Mouse (Mus musculus) limb, embryonic 15.5 days (tissue): ENCODE results near the gene Endou. TPM values are rescaled to one million over a fixed set of nuclear protein-coding genes. Genes with fewer than 3 reads are reported as not detected.

ENCODE experiments used
- ATAC-seq: fragments of 200-750 bp; cut with Nextera tagmentation; 2 replicates; pipeline ENCODE4 v1.8.0; 2017; ENCODE audit warnings: low read depth, moderate TSS enrichment; ENCODE audit not compliant: insufficient number of reproducible peaks, low FRiP score, low TSS enrichment
- H3K27ac ChIP-seq: fragments of 300-500 bp; sonication (generic); 2 replicates; pipeline ENCODE4 v1.5.1; 2015; ENCODE audit warnings: moderate library complexity, mild to moderate bottlenecking, inconsistent platforms
- H3K27me3 ChIP-seq: fragments of 300-500 bp; sonication (generic); 2 replicates; pipeline ENCODE4 v1.6.1; 2015; ENCODE audit warnings: inconsistent platforms
- H3K36me3 ChIP-seq: fragments of 300-500 bp; sonication (generic); 2 replicates; pipeline ENCODE4 v1.6.1; 2015; ENCODE audit warnings: inconsistent platforms
- H3K4me1 ChIP-seq: fragments of 300-500 bp; sonication (generic); 2 replicates; pipeline ENCODE4 v1.6.1; 2015; ENCODE audit warnings: inconsistent platforms
- H3K4me2 ChIP-seq: fragments of 300-500 bp; sonication (generic); 2 replicates; pipeline ENCODE4 v1.6.1; 2015; ENCODE audit warnings: mild to moderate bottlenecking, inconsistent platforms
- H3K4me3 ChIP-seq: fragments of 300-500 bp; sonication (generic); 2 replicates; pipeline ENCODE4 v1.5.1; 2015; ENCODE audit warnings: mild to moderate bottlenecking, inconsistent platforms
- H3K9ac ChIP-seq: fragments of 300-500 bp; sonication (generic); 2 replicates; pipeline ENCODE4 v1.6.1; 2015; ENCODE audit warnings: inconsistent platforms
- H3K9me3 ChIP-seq: fragments of 300-500 bp; sonication (generic); 2 replicates; pipeline ENCODE4 v1.6.1; 2016; ENCODE audit warnings: inconsistent platforms
- WGBS: fragments of 180-500 bp; shearing (Covaris S2); methylation state at CpG from one replicate; pipeline ENCODE4 v1.1.7; 2015; 5-methylcytosine and 5-hydroxymethylcytosine counted together
- polyA plus RNA-seq: library from polyadenylated mRNA; unstranded; fragments of >200 nt; fragmentation: Nextera tagmentation; extraction: Ambion mirVana; gene quantifications from 2 replicates; pipeline ENCODE4 v1.2.1, GENCODE M21; 2015

Gene Endou
- polyA plus RNA-seq, 1 experiment from 2014 or later, result 60.0 TPM

- Histone ChIP-seq H3K4me3 (no peak overlapping the region), H3K36me3 (peaks cover 35% of the 10 kb centered on the region), H3K27me3 (no peaks in the 10 kb centered on the region), H3K9ac (no peak overlapping the region), H3K9me3 (no peaks in the 10 kb centered on the region), H3K27ac (no peak overlapping the region), H3K4me1 (peaks cover 38% of the 10 kb centered on the region), H3K4me2 (no peak overlapping the region)
- ATAC-seq, result no peak
- 88% methylated on average over 5 of the region's 5 CpGs for WGBS
Observed at GRCm38 (mm10) chr15:97752491-97752890, 21.4 kb upstream of the Endou start.

DNA sequence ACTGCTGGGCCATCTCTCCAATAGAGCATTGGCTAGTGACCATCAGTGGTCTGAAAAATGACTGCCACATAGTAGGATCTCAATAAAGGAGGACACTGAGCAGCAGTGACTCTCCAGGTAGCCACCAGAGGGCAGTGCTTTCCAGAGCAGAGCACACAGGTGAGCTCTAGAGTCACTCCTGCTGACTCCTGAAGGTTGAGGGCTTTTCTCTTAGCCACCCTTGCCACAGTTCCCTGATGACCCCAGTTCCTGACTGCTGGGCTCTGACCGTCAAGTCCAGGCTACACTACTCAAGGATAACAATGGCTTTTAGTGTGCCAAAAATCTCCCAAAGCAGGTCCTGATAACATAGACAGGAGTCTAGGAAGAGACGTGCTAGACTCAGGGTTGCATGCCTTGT lies 20.5 kb upstream of the Endou start:
- 69% methylated on average over 2 of the region's 2 CpGs for WGBS
- no peak for ATAC-seq

DNA sequence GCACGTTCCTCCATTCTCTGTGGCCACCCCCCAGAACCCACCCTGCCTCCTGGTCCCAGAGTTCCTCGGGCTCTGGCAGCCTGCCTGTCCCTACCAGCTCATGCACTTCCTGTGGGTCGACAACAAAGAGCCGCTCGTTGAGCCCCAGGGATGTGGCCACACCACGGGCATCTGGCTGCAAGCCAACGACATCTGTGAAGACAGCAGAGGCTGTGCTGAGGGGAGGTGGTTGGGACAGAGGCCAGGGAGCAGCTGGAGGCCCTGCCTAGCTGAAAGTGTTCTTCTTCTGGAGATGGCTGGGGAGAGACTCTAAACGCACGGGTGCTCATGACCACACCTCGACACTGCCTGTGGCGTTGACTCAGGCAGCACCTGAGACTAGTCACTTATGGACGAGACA lies 19.6 kb upstream of the Endou start:
- Histone ChIP-seq H3K27me3 (no peaks in the 10 kb centered on the region), H3K36me3 (peaks cover 27% of the 10 kb centered on the region), H3K4me1 (peaks cover 34% of the 10 kb centered on the region), H3K9ac (no peak overlapping the region), H3K4me2 (peak overlapping the region; percentile 17; the same call in 1 of the 2 replicates), H3K4me3 (no peak overlapping the region), H3K9me3 (no peaks in the 10 kb centered on the region), H3K27ac (peak overlapping the region; percentile 62)
- WGBS, result 6% methylated on average over 12 of the region's 12 CpGs
- peak; percentile 76 for ATAC-seq

More for the DNA sequence above, 20.5 kb upstream of the Endou start:
- Histone ChIP-seq H3K4me3 (no peak overlapping the region), H3K27me3 (no peaks in the 10 kb centered on the region), H3K4me1 (peaks cover 38% of the 10 kb centered on the region), H3K36me3 (peaks cover 31% of the 10 kb centered on the region), H3K4me2 (no peak overlapping the region), H3K9me3 (no peaks in the 10 kb centered on the region), H3K27ac (no peak overlapping the region), H3K9ac (no peak overlapping the region)

GRCm38 (mm10) chr15:97749841-97750240 lies 18.7 kb upstream of the Endou start:
- ATAC-seq, result no peak
- Histone ChIP-seq H3K4me2 (no peak overlapping the region), H3K27ac (no peak overlapping the region), H3K9ac (no peak overlapping the region), H3K4me3 (no peak overlapping the region), H3K36me3 (peaks cover 27% of the 10 kb centered on the region), H3K27me3 (no peaks in the 10 kb centered on the region), H3K4me1 (peaks cover 35% of the 10 kb centered on the region), H3K9me3 (no peaks in the 10 kb centered on the region)
- WGBS, result 79% methylated on average over 13 of the region's 13 CpGs

DNA sequence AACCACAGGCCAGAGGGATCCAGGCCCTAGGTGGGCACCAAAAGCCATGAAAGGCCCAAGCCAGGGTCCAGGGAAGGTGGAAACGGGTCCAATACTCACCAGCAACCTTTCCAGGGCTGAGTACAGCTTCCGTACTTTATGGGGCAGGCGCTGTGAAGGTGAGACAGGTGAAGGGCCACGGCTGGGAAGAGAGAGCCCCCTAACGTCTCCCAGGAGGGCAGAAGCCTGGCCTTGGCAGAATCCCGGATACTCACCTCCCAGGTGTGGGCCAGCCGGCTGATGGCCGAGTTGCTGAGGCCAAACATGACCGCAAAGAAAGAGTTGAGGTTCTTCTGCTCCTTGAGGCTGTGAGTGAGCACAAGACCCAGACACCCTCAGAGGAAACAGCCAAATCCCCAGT lies 18.3 kb upstream of the Endou start:
- no peak overlapping the region for H3K27ac ChIP-seq
- 88% methylated on average over 9 of the region's 9 CpGs for WGBS

DNA sequence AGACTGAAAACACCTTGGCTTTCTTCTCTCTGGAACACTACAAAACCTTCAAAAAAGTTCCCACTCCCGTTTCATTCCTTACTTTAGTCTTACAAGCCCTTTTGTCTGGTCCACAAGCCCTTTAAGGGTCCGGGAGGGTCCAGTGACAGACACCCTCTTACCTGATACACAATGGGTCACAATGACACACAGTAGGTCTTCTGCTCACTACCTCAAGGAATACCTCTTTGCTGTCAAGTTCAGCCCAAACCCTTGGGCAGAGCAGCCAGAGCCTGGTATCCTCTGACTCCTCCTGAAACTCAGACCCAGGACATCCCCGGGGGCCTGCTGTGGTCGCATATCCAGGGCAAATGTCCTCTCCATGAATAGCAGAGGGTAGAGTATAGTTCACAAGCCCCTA lies 17.8 kb upstream of the Endou start:
- ATAC-seq, result no peak
- no peak overlapping the region for H3K4me2 ChIP-seq
- H3K27me3 ChIP-seq, result no peaks in the 10 kb centered on the region
- H3K4me3 ChIP-seq, result no peak overlapping the region
- H3K36me3 ChIP-seq, result peaks cover 27% of the 10 kb centered on the region
- H3K27ac ChIP-seq, result no peak overlapping the region
- 90% methylated on average over 4 of the region's 4 CpGs for WGBS
- no peaks in the 10 kb centered on the region for H3K9me3 ChIP-seq
- H3K4me1 ChIP-seq, result peaks cover 33% of the 10 kb centered on the region
- no peak overlapping the region for H3K9ac ChIP-seq

More for the DNA sequence above, 18.3 kb upstream of the Endou start:
- H3K4me3 ChIP-seq, result no peak overlapping the region
- no peak for ATAC-seq
- H3K4me2 ChIP-seq, result no peak overlapping the region
- no peaks in the 10 kb centered on the region for H3K27me3 ChIP-seq
- H3K9ac ChIP-seq, result no peak overlapping the region
- H3K4me1 ChIP-seq, result peaks cover 34% of the 10 kb centered on the region
- H3K9me3 ChIP-seq, result no peaks in the 10 kb centered on the region
- H3K36me3 ChIP-seq, result peaks cover 27% of the 10 kb centered on the region

DNA sequence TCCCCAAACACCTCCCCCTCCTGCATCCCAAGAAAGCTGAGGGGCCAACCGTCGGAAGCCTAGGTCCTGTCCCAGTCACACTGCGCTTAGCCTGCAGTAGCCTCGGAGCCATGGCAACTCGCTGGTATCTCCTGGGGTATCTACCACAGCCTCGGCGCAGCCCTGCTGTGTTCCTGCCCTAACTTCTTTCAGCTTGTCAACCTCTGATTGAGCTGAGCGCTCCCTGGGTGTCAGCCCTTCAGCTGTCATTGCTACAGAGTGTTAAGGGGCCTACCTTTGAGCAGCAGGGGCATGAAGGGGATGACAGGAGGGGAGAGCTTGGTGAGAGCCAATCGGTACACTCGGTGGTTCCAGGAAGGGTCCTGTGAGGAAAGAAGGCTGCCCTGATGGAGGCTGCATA lies 17.2 kb upstream of the Endou start:
- H3K36me3 ChIP-seq, result peaks cover 27% of the 10 kb centered on the region
- peaks cover 29% of the 10 kb centered on the region for H3K4me1 ChIP-seq
- ATAC-seq, result no peak
- H3K4me3 ChIP-seq, result no peak overlapping the region
- no peak overlapping the region for H3K9ac ChIP-seq
- WGBS, result 62% methylated on average over 10 of the region's 10 CpGs
- H3K27ac ChIP-seq, result no peak overlapping the region
- no peaks in the 10 kb centered on the region for H3K9me3 ChIP-seq
- no peak overlapping the region for H3K4me2 ChIP-seq
- H3K27me3 ChIP-seq, result no peaks in the 10 kb centered on the region

DNA sequence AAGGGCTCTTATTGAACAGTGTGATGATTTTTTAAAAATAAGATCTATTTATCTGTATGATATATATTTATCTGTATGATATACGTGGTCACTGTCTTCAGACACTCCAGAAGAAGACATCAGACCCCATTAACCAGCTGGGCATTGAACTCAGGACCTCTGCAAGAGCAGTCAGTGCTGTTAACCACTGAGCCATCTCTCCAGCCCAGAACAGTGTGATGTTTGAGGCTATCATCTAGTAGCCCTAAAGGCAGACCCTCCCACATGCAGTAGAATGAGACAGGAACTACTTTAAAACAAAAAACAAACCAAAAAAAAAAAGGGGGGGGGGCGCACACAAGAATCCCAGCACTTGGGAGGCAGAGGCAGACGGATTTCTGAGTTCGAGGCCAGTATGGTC lies 16.3 kb upstream of the Endou start:
- Histone ChIP-seq H3K36me3 (peaks cover 25% of the 10 kb centered on the region), H3K27ac (no peak overlapping the region), H3K4me3 (no peak overlapping the region), H3K9me3 (no peaks in the 10 kb centered on the region), H3K4me2 (no peak overlapping the region), H3K9ac (no peak overlapping the region), H3K4me1 (peaks cover 29% of the 10 kb centered on the region), H3K27me3 (no peaks in the 10 kb centered on the region)
- 92% methylated on average over 4 of the region's 4 CpGs for WGBS
- no peak for ATAC-seq

DNA sequence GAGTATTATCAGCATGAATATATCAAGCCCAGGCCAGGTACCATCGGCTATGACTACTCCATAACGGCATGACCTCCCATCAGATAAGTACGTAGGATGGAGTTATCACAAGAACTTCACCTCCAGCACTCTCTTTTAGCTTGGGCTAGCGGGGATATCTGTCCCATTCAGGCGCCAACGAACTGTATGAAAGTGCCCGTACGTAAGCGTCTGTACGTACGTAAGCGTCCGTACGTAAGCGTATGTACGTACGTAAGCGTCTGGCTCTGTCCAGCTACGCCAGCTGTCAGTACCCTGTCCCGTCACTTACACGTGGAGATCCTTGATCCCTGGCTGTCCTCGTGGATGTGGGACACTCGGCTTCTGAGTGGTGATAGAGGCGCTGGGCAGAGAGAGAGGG lies 15.6 kb upstream of the Endou start:
- Histone ChIP-seq H3K4me3 (no peak overlapping the region), H3K27me3 (no peaks in the 10 kb centered on the region), H3K9ac (no peak overlapping the region), H3K4me2 (no peak overlapping the region), H3K27ac (no peak overlapping the region), H3K4me1 (peaks cover 29% of the 10 kb centered on the region), H3K9me3 (no peaks in the 10 kb centered on the region), H3K36me3 (peaks cover 24% of the 10 kb centered on the region)
- no peak for ATAC-seq
- 94% methylated on average over 24 of the region's 24 CpGs for WGBS

DNA sequence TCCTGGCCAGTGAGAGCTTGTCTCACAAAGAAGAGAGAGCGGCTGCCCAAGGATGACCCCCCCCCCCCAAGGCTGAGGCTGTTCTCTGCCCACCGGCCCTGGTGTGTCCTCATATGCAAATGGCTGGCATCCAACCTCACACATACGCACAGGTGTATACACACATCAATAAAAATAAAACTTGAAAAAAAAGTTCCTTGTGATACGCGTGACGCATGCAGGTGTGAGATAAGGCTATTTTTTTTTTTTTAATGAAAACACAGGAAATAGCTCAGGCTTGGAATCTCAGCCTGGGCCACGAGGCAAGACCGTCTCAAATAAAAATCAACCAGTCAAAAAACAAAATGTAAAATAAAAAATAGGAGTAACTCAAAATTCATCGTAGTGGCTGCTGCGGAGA lies 15.1 kb upstream of the Endou start:
- WGBS, result 86% methylated on average over 10 of the region's 10 CpGs
- no peak for ATAC-seq
- Histone ChIP-seq H3K4me3 (no peak overlapping the region), H3K27ac (no peak overlapping the region), H3K9ac (no peak overlapping the region), H3K36me3 (peaks cover 24% of the 10 kb centered on the region), H3K4me2 (no peak overlapping the region), H3K9me3 (no peaks in the 10 kb centered on the region), H3K4me1 (peaks cover 29% of the 10 kb centered on the region), H3K27me3 (no peaks in the 10 kb centered on the region)

GRCm38 (mm10) chr15:97745331-97745730 lies 14.2 kb upstream of the Endou start:
- H3K27me3 ChIP-seq, result no peaks in the 10 kb centered on the region
- no peak overlapping the region for H3K4me2 ChIP-seq
- 73% methylated on average over 10 of the region's 10 CpGs for WGBS
- H3K27ac ChIP-seq, result 0 out of 2 replicates have a peak overlapping the region, but pooled peaks have one; percentile 33
- ATAC-seq, result no peak
- H3K36me3 ChIP-seq, result peaks cover 24% of the 10 kb centered on the region
- peaks cover 21% of the 10 kb centered on the region for H3K4me1 ChIP-seq
- H3K4me3 ChIP-seq, result no peak overlapping the region
- H3K9me3 ChIP-seq, result no peaks in the 10 kb centered on the region
- no peak overlapping the region for H3K9ac ChIP-seq

DNA sequence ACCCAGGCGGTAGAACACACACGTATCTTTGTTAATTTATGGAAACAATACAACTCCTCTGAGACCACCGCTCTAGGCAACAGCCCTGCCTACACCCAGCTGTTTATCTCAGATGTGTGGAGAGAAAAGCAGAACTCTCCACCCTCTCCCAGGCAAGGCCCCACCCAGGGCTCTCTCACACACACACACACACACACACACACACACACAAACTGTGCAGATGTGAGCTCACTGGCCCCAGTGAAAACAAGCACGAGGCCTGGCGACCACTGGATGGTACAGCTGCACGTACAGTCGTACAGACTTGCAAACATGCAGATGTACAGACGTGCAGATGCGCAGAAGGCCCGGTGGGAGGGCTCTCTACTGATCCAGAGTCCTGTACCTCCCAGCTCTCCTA lies 13.8 kb upstream of the Endou start:
- H3K27me3 ChIP-seq, result no peaks in the 10 kb centered on the region
- H3K4me3 ChIP-seq, result no peak overlapping the region
- no peak overlapping the region for H3K4me2 ChIP-seq
- ATAC-seq, result no peak
- 48% methylated on average over 10 of the region's 10 CpGs for WGBS
- H3K9ac ChIP-seq, result no peak overlapping the region
- H3K9me3 ChIP-seq, result no peaks in the 10 kb centered on the region
- H3K4me1 ChIP-seq, result peaks cover 17% of the 10 kb centered on the region
- 0 out of 2 replicates have a peak overlapping the region, but pooled peaks have one; percentile 33 for H3K27ac ChIP-seq
- H3K36me3 ChIP-seq, result peaks cover 22% of the 10 kb centered on the region

GRCm38 (mm10) chr15:97743961-97744525 lies 12.9 kb upstream of the Endou start:
- Histone ChIP-seq H3K4me1 (peaks cover 15% of the 10 kb centered on the region), H3K4me3 (no peak overlapping the region), H3K27me3 (no peaks in the 10 kb centered on the region), H3K36me3 (peaks cover 13% of the 10 kb centered on the region), H3K4me2 (no peak overlapping the region), H3K27ac (no peak overlapping the region), H3K9ac (no peak overlapping the region), H3K9me3 (no peaks in the 10 kb centered on the region)
- no peak for ATAC-seq
- WGBS, result 61% methylated on average over 11 of the region's 12 CpGs
